Mouse (Mus musculus): ENCODE measurements around the gene Plch2. TPM values are rescaled to one million over a fixed set of nuclear protein-coding genes. Genes with fewer than 3 reads are reported as not detected.

The Plch2 gene
- polyA plus RNA-seq, 2 experiments: 0.04 to 0.09 TPM

DNA sequence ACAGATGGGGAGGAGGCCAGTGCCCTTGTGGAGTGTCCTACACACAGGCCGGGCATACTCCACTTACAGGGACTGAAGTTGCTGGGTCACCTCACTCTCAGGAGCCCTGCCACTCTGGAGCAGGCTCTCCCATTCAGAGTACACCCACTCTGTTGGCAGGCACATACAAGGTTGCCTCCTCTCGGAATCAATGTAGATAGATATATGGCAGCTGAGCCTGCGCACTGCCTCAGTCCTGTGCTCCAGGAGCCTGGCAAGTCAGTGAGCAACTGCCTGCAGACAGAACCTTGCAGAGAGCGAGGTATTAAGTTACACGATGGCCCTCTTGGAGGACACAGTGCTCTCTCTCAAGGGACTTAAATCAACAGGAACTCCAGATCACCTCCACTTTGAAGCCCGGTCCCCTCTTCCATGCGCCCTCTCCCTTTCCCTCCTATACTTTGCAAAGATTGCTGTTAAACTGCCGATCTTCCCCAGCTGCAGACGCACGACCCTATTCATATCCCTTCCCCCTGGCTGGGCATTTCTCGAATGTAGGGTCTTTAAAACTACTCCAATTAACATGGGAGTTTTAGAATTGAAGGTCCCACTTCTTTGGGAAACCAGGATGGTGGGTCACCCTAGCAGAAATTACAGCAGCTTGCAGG, 93.3 kb downstream of the Plch2 start:
- Histone ChIP-seq H3K36me3 (replicated peaks; ENCODE audit: control insufficient read depth, insufficient read depth, low read depth) (peaks cover 22% of the 10 kb centered on the region), H3K4me1 (replicated peaks; ENCODE audit: control insufficient read depth in 2 of 2, insufficient read depth in 2 of 2, low read length in 1 of 2) (peaks cover 11 to 18% of the 10 kb centered on the region in 2 experiments), H3K4me2 (ENCODE audit: low read depth) (peak overlapping the region; percentile 96), H3K9ac (replicated peaks) (peak overlapping the region; percentile 48), H3K27me3 (ENCODE audit: control insufficient read depth, insufficient read depth, low read length) (peaks cover 52% of the 10 kb centered on the region), H3K4me3 (ENCODE audit: insufficient read depth in 1 of 2, low read depth in 2 of 2, low read length in 2 of 2) (peak overlapping the region; percentile 92 to 93), H3K27ac (no peak overlapping the region), H3K9me3 (ENCODE audit: control insufficient read depth, low read length) (no peaks in the 10 kb centered on the region)
- ATAC-seq (ENCODE audit: insufficient read depth) (no peak), DNase-seq (ENCODE audit: low read depth in 3 of 3, low spot score in 3 of 3) (no peak)
- WGBS (ENCODE audit: insufficient replicate concordance): 48% methylated on average over 11 of the region's 11 CpGs
- TF ChIP-seq CTCF (IDR thresholded peaks at IDR 0.05; ENCODE audit: low read depth) (no peak), EP300 (IDR thresholded peaks at IDR 0.05; ENCODE audit: low read depth) (no peak)

GRCm38 (mm10) chr4:154962683-154963082, 93.9 kb downstream of the Plch2 start:
- Histone ChIP-seq H3K27ac (no peak overlapping the region), H3K27me3 (ENCODE audit: control insufficient read depth, insufficient read depth, low read length) (peaks cover 58% of the 10 kb centered on the region), H3K4me1 (replicated peaks; ENCODE audit: control insufficient read depth in 2 of 2, insufficient read depth in 2 of 2, low read length in 1 of 2) (peaks cover 11 to 18% of the 10 kb centered on the region in 2 experiments), H3K4me2 (ENCODE audit: low read depth) (no peak overlapping the region), H3K36me3 (replicated peaks; ENCODE audit: control insufficient read depth, insufficient read depth, low read depth) (peaks cover 18% of the 10 kb centered on the region), H3K9me3 (ENCODE audit: control insufficient read depth, low read length) (no peaks in the 10 kb centered on the region), H3K4me3 (ENCODE audit: insufficient read depth in 1 of 2, low read depth in 2 of 2, low read length in 2 of 2) (no peak overlapping the region), H3K9ac (replicated peaks) (no peak overlapping the region)
- no peak for DNase-seq (ENCODE audit: low read depth in 3 of 3, low spot score in 3 of 3)
- TF ChIP-seq CTCF (IDR thresholded peaks at IDR 0.05; ENCODE audit: low read depth) (no peak), EP300 (IDR thresholded peaks at IDR 0.05; ENCODE audit: low read depth) (no peak)
- WGBS (ENCODE audit: insufficient replicate concordance): 68% methylated on average over 7 of the region's 7 CpGs
- ATAC-seq (ENCODE audit: insufficient read depth): no peak

- peaks cover 66% of the 10 kb centered on the region for H3K27me3 ChIP-seq (ENCODE audit: control insufficient read depth, insufficient read depth, low read length)
- H3K4me2 ChIP-seq (ENCODE audit: low read depth): no peak overlapping the region
- 19% methylated on average over 13 of the region's 13 CpGs for WGBS (ENCODE audit: insufficient replicate concordance)
- ATAC-seq (ENCODE audit: insufficient read depth) (no peak), DNase-seq (ENCODE audit: low read depth in 3 of 3, low spot score in 3 of 3) (no peak)
- peaks cover 11 to 18% of the 10 kb centered on the region in 2 experiments for H3K4me1 ChIP-seq (replicated peaks; ENCODE audit: control insufficient read depth in 2 of 2, insufficient read depth in 2 of 2, low read length in 1 of 2)
- no peak for TF ChIP-seq CTCF (IDR thresholded peaks at IDR 0.05; ENCODE audit: low read depth)
- no peak for TF ChIP-seq EP300 (IDR thresholded peaks at IDR 0.05; ENCODE audit: low read depth)
- peak overlapping the region in 1 of 2 experiments; percentile 1; a peak in 1 of 4 replicates for H3K4me3 ChIP-seq (ENCODE audit: insufficient read depth in 1 of 2, low read depth in 2 of 2, low read length in 2 of 2)
- no peaks in the 10 kb centered on the region for H3K9me3 ChIP-seq (ENCODE audit: control insufficient read depth, low read length)
- H3K9ac ChIP-seq (replicated peaks): no peak overlapping the region
- H3K27ac ChIP-seq: no peak overlapping the region
- H3K36me3 ChIP-seq (replicated peaks; ENCODE audit: control insufficient read depth, insufficient read depth, low read depth): peaks cover 11% of the 10 kb centered on the region
Measured at GRCm38 (mm10) chr4:154961911-154962310, 94.7 kb downstream of the Plch2 start.

DNA sequence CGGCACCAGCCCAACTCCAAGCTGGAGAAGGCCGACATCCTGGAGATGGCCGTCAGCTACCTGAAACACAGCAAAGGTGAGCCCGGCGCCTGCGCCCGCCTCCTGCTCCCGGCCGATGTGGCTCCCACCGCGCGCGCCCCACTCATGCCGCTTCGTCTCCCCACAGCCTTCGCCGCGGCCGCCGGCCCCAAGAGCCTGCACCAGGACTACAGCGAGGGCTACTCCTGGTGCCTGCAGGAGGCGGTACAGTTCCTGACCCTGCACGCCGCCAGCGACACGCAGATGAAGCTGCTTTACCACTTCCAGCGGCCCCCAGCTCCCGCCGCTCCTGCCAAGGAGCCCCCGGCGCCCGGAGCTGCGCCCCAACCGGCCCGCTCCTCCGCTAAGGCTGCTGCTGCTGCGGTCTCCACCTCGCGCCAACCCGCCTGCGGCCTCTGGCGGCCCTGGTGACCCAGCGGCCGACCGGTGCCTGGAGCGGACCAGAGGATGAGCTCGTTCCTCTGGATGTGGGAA, 95.3 kb downstream of the Plch2 start:
- Histone ChIP-seq H3K36me3 (replicated peaks; ENCODE audit: control insufficient read depth, insufficient read depth, low read depth) (peaks cover 5% of the 10 kb centered on the region), H3K9me3 (ENCODE audit: control insufficient read depth, low read length) (no peaks in the 10 kb centered on the region), H3K9ac (replicated peaks) (no peak overlapping the region), H3K27ac (no peak overlapping the region), H3K4me3 (ENCODE audit: insufficient read depth in 1 of 2, low read depth in 2 of 2, low read length in 2 of 2) (peak overlapping the region in 1 of 2 experiments; percentile 11; a peak in 1 of 4 replicates), H3K4me1 (replicated peaks; ENCODE audit: control insufficient read depth in 2 of 2, insufficient read depth in 2 of 2, low read length in 1 of 2) (peaks cover 8 to 17% of the 10 kb centered on the region in 2 experiments), H3K27me3 (ENCODE audit: control insufficient read depth, insufficient read depth, low read length) (peaks cover 70% of the 10 kb centered on the region), H3K4me2 (ENCODE audit: low read depth) (peak overlapping the region; percentile 6)
- DNase-seq (ENCODE audit: low read depth in 3 of 3, low spot score in 3 of 3): no peak
- peak; percentile 26; the same call in 1 of the 2 replicates for TF ChIP-seq CTCF (IDR thresholded peaks at IDR 0.05; ENCODE audit: low read depth)
- TF ChIP-seq EP300 (IDR thresholded peaks at IDR 0.05; ENCODE audit: low read depth): no peak
- ATAC-seq (ENCODE audit: insufficient read depth): no peak
- 1% methylated on average over 47 of the region's 47 CpGs for WGBS (ENCODE audit: insufficient replicate concordance)

DNA sequence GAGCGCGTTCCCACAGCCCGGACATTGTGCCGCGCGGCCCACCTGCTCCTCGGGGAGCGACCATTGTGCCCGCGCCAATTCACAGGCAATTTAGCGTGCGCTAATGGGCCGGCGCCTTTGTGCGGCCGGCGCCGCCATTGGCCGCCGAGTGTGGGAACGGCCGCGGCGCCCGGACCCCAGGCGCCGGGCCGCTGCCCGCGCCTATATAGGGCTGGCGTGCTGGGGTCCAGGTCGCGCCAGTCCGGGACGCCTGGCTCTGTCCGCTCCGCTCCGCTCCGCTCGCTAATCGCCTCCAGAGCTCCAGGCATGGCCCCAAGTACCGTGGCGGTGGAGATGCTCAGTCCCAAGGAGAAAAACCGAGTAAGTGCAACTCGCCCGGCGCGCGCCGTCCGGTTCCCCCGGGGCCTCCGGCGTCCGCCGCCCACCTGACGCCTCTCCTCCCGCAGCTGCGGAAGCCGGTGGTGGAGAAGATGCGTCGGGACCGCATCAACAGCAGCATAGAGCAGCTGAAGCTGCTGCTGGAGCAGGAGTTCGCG, 95.8 kb downstream of the Plch2 start, which contains the start of gene Hes5:
Gene Hes5 (plus strand): TSS at position 234 of the 536 bp plus-strand sequence.
- Histone ChIP-seq H3K4me1 (replicated peaks; ENCODE audit: control insufficient read depth in 2 of 2, insufficient read depth in 2 of 2, low read length in 1 of 2) (peaks cover 8 to 12% of the 10 kb centered on the region in 2 experiments), H3K4me2 (ENCODE audit: low read depth) (peak within 1 kb of the TSS; percentile 6), H3K27ac (no peak within 1 kb of the TSS), H3K36me3 (replicated peaks; ENCODE audit: control insufficient read depth, insufficient read depth, low read depth) (peaks cover 2% of the 10 kb centered on the region; the same call in 1 of the 2 replicates), H3K9ac (replicated peaks) (no peak within 1 kb of the TSS), H3K9me3 (ENCODE audit: control insufficient read depth, low read length) (no peaks in the 10 kb centered on the region), H3K27me3 (ENCODE audit: control insufficient read depth, insufficient read depth, low read length) (peaks cover 74% of the 10 kb centered on the region), H3K4me3 (ENCODE audit: insufficient read depth in 1 of 2, low read depth in 2 of 2, low read length in 2 of 2) (peak within 1 kb of the TSS in 1 of 2 experiments; percentile 11; a peak in 2 of 4 replicates)
- WGBS (ENCODE audit: insufficient replicate concordance): 1% methylated on average over 65 of the region's 65 CpGs
- DNase-seq (ENCODE audit: low read depth in 3 of 3, low spot score in 3 of 3) (no peak), ATAC-seq (ENCODE audit: insufficient read depth) (no peak)
- TF ChIP-seq EP300 (IDR thresholded peaks at IDR 0.05; ENCODE audit: low read depth) (no peak), CTCF (IDR thresholded peaks at IDR 0.05; ENCODE audit: low read depth) (no peak)

Measured in liver, embryonic 14.5 days (tissue).